Mouse (Mus musculus) forebrain, embryonic 16.5 days (tissue): ENCODE measurements around the gene Axdnd1. TPM values are rescaled to one million over a fixed set of nuclear protein-coding genes. Genes with fewer than 3 reads are reported as not detected.

ENCODE experiments used
- ATAC-seq: fragments of 200-750 bp; cut with Nextera tagmentation; 2 replicates; pipeline ENCODE4 v1.8.0; 2017; ENCODE audit warnings: mild to moderate bottlenecking, moderate library complexity
- H3K27ac ChIP-seq: fragments of 300-500 bp; sonication (generic); 2 replicates; pipeline ENCODE4 v1.5.1; 2014; ENCODE audit warnings: low read length, control low read depth
- H3K27me3 ChIP-seq: fragments of 300-500 bp; sonication (generic); replicated peaks from 2 replicates; pipeline ENCODE4 v1.6.1; 2014; ENCODE audit warnings: low read length; ENCODE audit not compliant: control insufficient read depth, insufficient read depth
- H3K36me3 ChIP-seq: fragments of 300-500 bp; sonication (generic); 2 replicates; pipeline ENCODE4 v1.6.1; 2014; ENCODE audit not compliant: control insufficient read depth, insufficient read depth
- H3K4me1 ChIP-seq: fragments of 300-500 bp; sonication (generic); replicated peaks from 2 replicates; pipeline ENCODE4 v1.6.1; 2014; ENCODE audit warnings: low read length; ENCODE audit not compliant: control insufficient read depth, insufficient read depth
- H3K4me2 ChIP-seq: fragments of 300-500 bp; sonication (generic); 2 replicates; pipeline ENCODE4 v1.6.1; 2014; ENCODE audit warnings: mild to moderate bottlenecking, low read length, control low read depth
- H3K4me3 ChIP-seq: fragments of 300-500 bp; sonication (generic); replicated peaks from 2 replicates; pipeline ENCODE4 v1.5.1; 2014; ENCODE audit warnings: mild to moderate bottlenecking, low read length, control low read depth
- H3K9ac ChIP-seq: fragments of 300-500 bp; sonication (generic); replicated peaks from 2 replicates; pipeline ENCODE4 v1.6.1; 2014; ENCODE audit warnings: low read depth, low read length, control low read depth
- H3K9me3 ChIP-seq: fragments of 300-500 bp; sonication (generic); 2 replicates; pipeline ENCODE4 v1.6.1; 2016; ENCODE audit warnings: low read length; ENCODE audit not compliant: control insufficient read depth
- WGBS: fragments of 180-500 bp; shearing (Covaris S2); extraction: QIAGEN DNeasy Blood & Tissue Kit; methylation state at CpG from one replicate; pipeline ENCODE4 v1.1.7; 2014; 5-methylcytosine and 5-hydroxymethylcytosine counted together
- polyA plus RNA-seq: library from polyadenylated mRNA; unstranded; fragments of >200 nt; fragmentation: Nextera tagmentation; extraction: Ambion mirVana; gene quantifications from 2 replicates; pipeline ENCODE4 v1.2.1, GENCODE M21; 2015

Gene Axdnd1
- polyA plus RNA-seq, 1 experiment from 2014 or later = not detected

DNA sequence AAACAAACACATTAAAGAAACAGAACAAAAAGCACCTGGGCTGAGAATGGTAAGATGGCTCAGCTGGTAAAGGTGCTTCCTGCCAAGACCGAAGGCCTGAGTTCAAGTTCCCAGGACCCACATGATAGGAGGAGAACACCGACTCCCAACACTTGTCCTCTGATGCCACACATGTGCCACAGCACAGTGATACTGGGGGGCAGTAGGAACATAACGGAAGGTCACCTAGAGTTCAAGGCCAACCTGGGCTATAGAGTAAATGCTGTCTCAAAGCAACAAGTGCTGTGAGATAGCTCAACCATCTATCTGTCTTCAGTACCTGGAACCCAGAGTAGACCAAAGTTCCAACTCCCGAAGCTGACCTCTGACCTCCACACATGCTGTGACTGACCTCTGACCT lies 39.3 kb upstream of the Axdnd1 start:
- Histone ChIP-seq H3K9me3 (no peaks in the 10 kb centered on the region), H3K4me3 (no peak overlapping the region), H3K9ac (no peak overlapping the region), H3K4me1 (no peaks in the 10 kb centered on the region), H3K4me2 (no peak overlapping the region), H3K36me3 (no peaks in the 10 kb centered on the region), H3K27me3 (no peaks in the 10 kb centered on the region), H3K27ac (no peak overlapping the region)
- 93% methylated on average over 4 of the region's 4 CpGs for WGBS
- ATAC-seq = no peak

- WGBS = 89% methylated on average over 3 of the region's 3 CpGs
- no peak for ATAC-seq
- H3K4me1 ChIP-seq = no peaks in the 10 kb centered on the region
- H3K36me3 ChIP-seq = no peaks in the 10 kb centered on the region
- no peak overlapping the region for H3K9ac ChIP-seq
- H3K9me3 ChIP-seq = no peaks in the 10 kb centered on the region
- no peak overlapping the region for H3K4me2 ChIP-seq
- H3K27ac ChIP-seq = no peak overlapping the region
- H3K4me3 ChIP-seq = no peak overlapping the region
- H3K27me3 ChIP-seq = no peaks in the 10 kb centered on the region
Measured at GRCm38 (mm10) chr1:156459690-156460089, 38.7 kb upstream of the Axdnd1 start.

- H3K4me2 ChIP-seq = no peak overlapping the region
- H3K36me3 ChIP-seq = no peaks in the 10 kb centered on the region
- no peak overlapping the region for H3K4me3 ChIP-seq
- H3K27ac ChIP-seq = no peak overlapping the region
- H3K9me3 ChIP-seq = no peaks in the 10 kb centered on the region
- 79% methylated on average over 8 of the region's 8 CpGs for WGBS
- no peak for ATAC-seq
- no peaks in the 10 kb centered on the region for H3K27me3 ChIP-seq
- no peaks in the 10 kb centered on the region for H3K4me1 ChIP-seq
- H3K9ac ChIP-seq = no peak overlapping the region
Measured at GRCm38 (mm10) chr1:156458391-156459060, 37.6 kb upstream of the Axdnd1 start.

DNA sequence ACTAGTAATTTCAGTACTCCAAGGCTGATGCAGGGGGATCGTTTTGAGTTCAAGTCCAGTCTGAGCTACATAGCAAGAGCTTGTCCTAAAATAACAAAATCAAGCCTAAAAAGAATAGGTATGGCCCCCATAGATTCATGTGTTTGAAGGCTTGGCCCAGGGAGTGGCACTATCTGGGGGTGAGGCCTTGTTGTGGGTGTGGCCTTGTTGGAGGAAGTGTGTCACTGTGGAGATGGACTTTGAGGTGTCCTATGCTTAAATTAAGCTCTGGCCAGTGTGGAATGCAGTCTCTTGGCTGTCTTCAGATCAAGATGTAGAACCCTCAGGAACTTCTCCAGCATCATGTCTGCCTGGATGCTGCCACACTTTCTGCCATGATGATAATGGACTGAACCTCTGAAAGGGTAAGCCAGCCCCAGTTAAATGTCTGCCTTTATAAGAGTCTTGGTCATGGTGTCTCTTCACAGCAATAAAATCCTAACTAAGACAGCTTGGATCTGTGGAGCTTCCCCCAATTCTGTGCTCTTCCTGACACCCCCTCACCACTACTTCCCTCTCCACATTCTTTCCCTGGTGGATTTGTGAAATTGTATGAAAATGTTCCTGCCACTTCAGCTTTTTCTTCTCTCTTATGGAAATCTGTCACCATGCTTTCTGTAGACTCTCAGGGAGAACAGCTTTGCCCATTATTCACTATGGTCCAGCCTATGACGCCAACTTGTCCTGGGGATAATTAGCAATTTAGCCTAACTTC lies 34.2 kb upstream of the Axdnd1 start:
- Histone ChIP-seq H3K4me2 (no peak overlapping the region), H3K27ac (no peak overlapping the region), H3K9ac (no peak overlapping the region), H3K4me1 (no peaks in the 10 kb centered on the region), H3K27me3 (no peaks in the 10 kb centered on the region), H3K9me3 (no peaks in the 10 kb centered on the region), H3K36me3 (no peaks in the 10 kb centered on the region), H3K4me3 (no peak overlapping the region)
- ATAC-seq = no peak
- 82% methylated on average over 2 of the region's 2 CpGs for WGBS

DNA sequence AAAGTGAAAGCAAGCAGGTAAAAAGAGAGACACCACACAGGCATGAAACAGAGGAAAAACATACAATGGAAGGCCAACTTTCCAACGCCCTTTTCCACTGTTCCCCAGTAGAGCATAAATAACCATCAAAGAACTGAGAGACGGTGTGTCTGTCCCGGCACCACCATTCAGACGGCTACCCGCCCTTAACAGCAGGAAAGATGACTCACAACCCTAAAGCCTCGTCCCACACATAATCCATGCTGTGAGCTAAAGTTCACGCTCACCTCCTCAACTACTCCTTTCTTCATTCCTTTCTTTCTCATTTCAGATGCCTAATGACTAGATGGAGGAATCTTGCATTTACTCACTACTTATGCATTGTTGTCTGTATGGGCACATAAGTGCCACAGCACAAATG lies 33.4 kb upstream of the Axdnd1 start:
- H3K9me3 ChIP-seq = no peaks in the 10 kb centered on the region
- H3K27ac ChIP-seq = no peak overlapping the region
- ATAC-seq = no peak
- H3K9ac ChIP-seq = no peak overlapping the region
- H3K36me3 ChIP-seq = no peaks in the 10 kb centered on the region
- no peaks in the 10 kb centered on the region for H3K4me1 ChIP-seq
- no peaks in the 10 kb centered on the region for H3K27me3 ChIP-seq
- H3K4me3 ChIP-seq = no peak overlapping the region
- 76% methylated on average over 7 of the region's 7 CpGs for WGBS
- H3K4me2 ChIP-seq = no peak overlapping the region

DNA sequence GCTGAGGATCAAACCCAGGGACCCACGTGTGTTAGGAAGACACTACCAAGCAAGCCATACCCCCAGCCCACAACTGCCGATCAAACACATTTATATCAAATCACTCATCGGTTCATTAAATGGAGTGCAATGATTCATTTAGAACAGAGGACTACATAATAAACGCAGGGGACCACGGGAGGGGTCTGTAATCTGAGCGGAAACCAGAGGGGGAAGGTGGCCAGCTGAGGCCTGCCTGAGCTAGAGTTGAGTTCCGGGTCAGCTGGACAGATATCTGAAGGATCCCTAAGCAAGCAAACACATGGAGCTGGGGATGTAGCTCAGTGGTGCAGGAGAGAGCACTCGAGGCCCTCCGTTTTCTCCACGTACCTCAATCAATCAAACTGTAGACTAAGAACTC lies 32.9 kb upstream of the Axdnd1 start:
- Histone ChIP-seq H3K36me3 (no peaks in the 10 kb centered on the region), H3K27ac (no peak overlapping the region), H3K4me2 (no peak overlapping the region), H3K4me1 (no peaks in the 10 kb centered on the region), H3K9me3 (no peaks in the 10 kb centered on the region), H3K4me3 (no peak overlapping the region), H3K27me3 (no peaks in the 10 kb centered on the region), H3K9ac (no peak overlapping the region)
- ATAC-seq = no peak
- WGBS = 91% methylated on average over 10 of the region's 10 CpGs

DNA sequence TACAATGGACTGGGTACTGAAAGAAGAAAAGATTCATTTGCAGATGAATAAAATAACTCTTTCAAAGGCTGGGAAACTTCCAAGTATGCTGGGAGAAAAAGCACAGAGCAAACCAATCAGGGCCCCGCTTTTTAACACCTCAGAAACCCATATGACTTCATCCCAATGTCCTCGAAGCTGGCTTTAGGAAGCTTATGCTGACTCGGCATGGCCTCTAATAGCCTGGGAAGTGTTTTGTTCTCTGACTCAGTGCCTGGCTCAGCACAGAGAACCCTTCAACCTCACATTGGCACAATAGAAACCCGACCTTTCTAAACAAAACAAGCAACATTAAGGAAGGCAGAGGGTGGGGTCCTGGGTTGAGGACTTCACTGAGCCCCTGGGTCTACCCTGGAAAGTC lies 29.5 kb upstream of the Axdnd1 start:
- Histone ChIP-seq H3K4me2 (no peak overlapping the region), H3K27ac (no peak overlapping the region), H3K36me3 (no peaks in the 10 kb centered on the region), H3K4me1 (no peaks in the 10 kb centered on the region), H3K9me3 (no peaks in the 10 kb centered on the region), H3K9ac (no peak overlapping the region), H3K4me3 (no peak overlapping the region), H3K27me3 (no peaks in the 10 kb centered on the region)
- 0 out of 2 replicates have a peak, but pooled peaks have one; percentile 38 for ATAC-seq
- WGBS = 10% methylated on average over 4 of the region's 4 CpGs

DNA sequence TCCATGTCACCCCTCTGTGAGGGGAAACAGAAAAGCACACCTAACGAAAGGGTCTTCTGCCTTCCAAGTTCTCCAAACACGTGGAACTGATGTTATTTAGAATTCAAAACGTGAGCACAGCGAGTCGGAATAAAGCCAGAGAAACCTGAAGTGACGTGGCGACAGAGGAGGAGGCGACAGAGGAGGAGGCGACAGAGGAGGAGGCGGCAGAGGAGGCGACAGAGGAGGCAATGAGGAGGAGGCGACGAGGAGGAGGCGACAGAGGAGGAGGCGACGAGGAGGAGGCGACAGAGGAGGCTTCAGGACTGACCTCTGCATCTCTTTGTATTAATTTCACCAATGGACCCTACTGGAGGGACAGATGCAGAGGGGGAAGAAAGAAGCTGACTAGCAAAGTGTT lies 28.7 kb upstream of the Axdnd1 start:
- Histone ChIP-seq H3K27me3 (no peaks in the 10 kb centered on the region), H3K9me3 (no peaks in the 10 kb centered on the region), H3K9ac (no peak overlapping the region), H3K36me3 (no peaks in the 10 kb centered on the region), H3K4me2 (no peak overlapping the region), H3K27ac (no peak overlapping the region), H3K4me1 (peaks cover 7% of the 10 kb centered on the region), H3K4me3 (no peak overlapping the region)
- ATAC-seq = no peak
- 61% methylated on average over 17 of the region's 17 CpGs for WGBS

DNA sequence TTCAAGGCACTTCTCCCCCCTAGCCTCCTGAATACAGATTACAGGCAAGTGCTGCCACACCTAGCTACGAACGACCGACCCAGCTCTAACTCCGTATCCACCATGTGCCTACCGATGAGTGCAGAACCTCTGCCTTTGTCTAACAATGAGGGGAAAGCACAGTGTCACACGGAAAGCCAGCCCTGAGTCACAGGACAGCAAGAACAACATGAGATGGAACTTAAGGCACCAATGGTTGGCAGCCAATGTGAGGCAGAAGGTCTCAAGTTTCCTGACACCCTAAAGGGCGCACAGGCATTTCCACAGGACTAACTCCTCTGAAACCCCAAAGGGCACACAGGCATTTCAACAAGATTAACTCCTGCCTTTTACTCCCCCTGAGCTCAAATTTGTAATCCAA lies 28.1 kb upstream of the Axdnd1 start:
- Histone ChIP-seq H3K4me3 (no peak overlapping the region), H3K27ac (no peak overlapping the region), H3K9me3 (no peaks in the 10 kb centered on the region), H3K9ac (no peak overlapping the region), H3K27me3 (no peaks in the 10 kb centered on the region), H3K36me3 (no peaks in the 10 kb centered on the region), H3K4me1 (peaks cover 7% of the 10 kb centered on the region), H3K4me2 (no peak overlapping the region)
- WGBS = 85% methylated on average over 7 of the region's 7 CpGs
- ATAC-seq = no peak
